Mouse (Mus musculus) CD4-positive helper T cell, adult 2 months (primary cell): ENCODE data around the gene Hspb3.
A peak's percentile ranks its signal among the peaks of the same experiment; 100 is the strongest.

Source experiments
- DNase-seq: peaks from one replicate; pipeline ENCODE4 v3.0.0-alpha.2; 2012; ENCODE audit warnings: low read depth, missing footprints, low spot score

Gene Hspb3

GRCm38 (mm10) chr13:113663151-113663779, at the start of gene Hspb3:
Hspb3 (minus strand) TSS chr13:113663676.
- DNase-seq, result no peak

- DNase-seq, result no peak
Measured at GRCm38 (mm10) chr13:113713186-113713585, 49.7 kb upstream of the Hspb3 start.

- DNase-seq, result no peak
Measured at GRCm38 (mm10) chr13:113706183-113706582, 42.7 kb upstream of the Hspb3 start.

- DNase-seq, result no peak
Measured at GRCm38 (mm10) chr13:113701185-113701584, 37.7 kb upstream of the Hspb3 start.

- no peak for DNase-seq
Measured at GRCm38 (mm10) chr13:113699928-113700327, 36.5 kb upstream of the Hspb3 start.

GRCm38 (mm10) chr13:113699415-113699873, 36.0 kb upstream of the Hspb3 start:
- no peak for DNase-seq

- no peak for DNase-seq
Measured at GRCm38 (mm10) chr13:113696838-113697321, 33.4 kb upstream of the Hspb3 start.

- DNase-seq, result peak; percentile 53
Measured at GRCm38 (mm10) chr13:113693383-113693782, 29.9 kb upstream of the Hspb3 start.

- DNase-seq, result no peak
Measured at GRCm38 (mm10) chr13:113691644-113692043, 28.2 kb upstream of the Hspb3 start.

- no peak for DNase-seq
Measured at GRCm38 (mm10) chr13:113689883-113690282, 26.4 kb upstream of the Hspb3 start.

- no peak for DNase-seq
Measured at GRCm38 (mm10) chr13:113686691-113687121, 23.2 kb upstream of the Hspb3 start.

- DNase-seq, result no peak
Measured at GRCm38 (mm10) chr13:113682821-113683220, 19.3 kb upstream of the Hspb3 start.

GRCm38 (mm10) chr13:113680646-113681045, 17.2 kb upstream of the Hspb3 start:
- DNase-seq, result no peak

- peak; percentile 66 for DNase-seq
Measured at GRCm38 (mm10) chr13:113669459-113670077, 6.1 kb upstream of the Hspb3 start.

- no peak for DNase-seq
Measured at GRCm38 (mm10) chr13:113663883-113664282, 407 bp upstream of the Hspb3 start.

- no peak for DNase-seq
Measured at GRCm38 (mm10) chr13:113661826-113662271, 1.6 kb downstream of the Hspb3 start.

- no peak for DNase-seq
Measured at GRCm38 (mm10) chr13:113660576-113661310, 2.7 kb downstream of the Hspb3 start.

GRCm38 (mm10) chr13:113657204-113657603, 6.3 kb downstream of the Hspb3 start:
- DNase-seq, result no peak

GRCm38 (mm10) chr13:113656639-113657038, 6.8 kb downstream of the Hspb3 start:
- no peak for DNase-seq

GRCm38 (mm10) chr13:113655511-113655910, 8.0 kb downstream of the Hspb3 start:
- no peak for DNase-seq

GRCm38 (mm10) chr13:113640944-113641597, 22.4 kb downstream of the Hspb3 start:
- DNase-seq, result no peak

- peak; percentile 57 for DNase-seq
Measured at GRCm38 (mm10) chr13:113638914-113639313, 24.6 kb downstream of the Hspb3 start.
